Mouse (Mus musculus) brown adipose tissue, adult 24 weeks (tissue): ENCODE data around the gene Shisa9. TPM values are rescaled to one million over a fixed set of nuclear protein-coding genes. Genes with fewer than 3 reads are reported as not detected.

ENCODE experiments used
- H3K27ac ChIP-seq: fragments of 200-500 bp; replicated peaks from 2 replicates; pipeline ENCODE4 v1.5.1; 2012; ENCODE audit warnings: low read depth, mild to moderate bottlenecking, low read length
- H3K4me1 ChIP-seq: fragments of 200-500 bp; 2 replicates; pipeline ENCODE4 v1.6.1; 2012; ENCODE audit warnings: low read length, mixed read lengths; ENCODE audit not compliant: control insufficient read depth, insufficient read depth, insufficient read length
- H3K4me3 ChIP-seq: fragments of 200-500 bp; 2 replicates; pipeline ENCODE4 v1.5.1; 2012; ENCODE audit warnings: low read depth, mild to moderate bottlenecking, low read length, moderate library complexity; ENCODE audit not compliant: insufficient read depth
- polyA plus RNA-seq: library from polyadenylated mRNA; stranded (reverse); fragments of >200 nt; gene quantifications from 2 replicates; pipeline ENCODE4 v1.2.4, GENCODE M21; 2012; ENCODE audit not compliant: missing spikeins, insufficient read depth, insufficient read length

Shisa9 gene
- polyA plus RNA-seq, 1 experiment, result 0.24 TPM

DNA sequence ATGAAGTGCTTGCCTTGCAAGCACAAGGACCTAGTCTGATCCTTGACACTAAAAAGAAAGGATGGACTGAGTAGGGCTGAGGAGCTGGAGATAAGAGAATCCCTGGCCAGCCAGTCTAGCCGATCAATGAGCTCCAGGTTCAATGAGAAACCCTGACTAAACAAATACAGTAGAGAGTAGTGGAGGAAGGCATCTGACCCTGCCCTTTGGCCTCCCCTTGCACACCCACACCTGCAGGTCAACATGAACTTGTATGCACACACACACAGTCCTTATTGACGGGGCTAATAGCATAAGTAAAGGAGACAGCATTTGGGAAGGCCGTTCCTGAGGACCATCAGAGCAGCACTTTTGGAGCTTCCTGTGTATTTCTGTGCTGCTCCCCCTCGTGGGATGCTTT, 254.7 kb downstream of the Shisa9 start:
- Histone ChIP-seq H3K27ac (no peak overlapping the region), H3K4me1 (no peaks in the 10 kb centered on the region), H3K4me3 (no peak overlapping the region)

- Histone ChIP-seq H3K27ac (no peak overlapping the region), H3K4me1 (no peaks in the 10 kb centered on the region), H3K4me3 (no peak overlapping the region)
Measured at GRCm38 (mm10) chr16:12259361-12259760, 275.4 kb downstream of the Shisa9 start.

DNA sequence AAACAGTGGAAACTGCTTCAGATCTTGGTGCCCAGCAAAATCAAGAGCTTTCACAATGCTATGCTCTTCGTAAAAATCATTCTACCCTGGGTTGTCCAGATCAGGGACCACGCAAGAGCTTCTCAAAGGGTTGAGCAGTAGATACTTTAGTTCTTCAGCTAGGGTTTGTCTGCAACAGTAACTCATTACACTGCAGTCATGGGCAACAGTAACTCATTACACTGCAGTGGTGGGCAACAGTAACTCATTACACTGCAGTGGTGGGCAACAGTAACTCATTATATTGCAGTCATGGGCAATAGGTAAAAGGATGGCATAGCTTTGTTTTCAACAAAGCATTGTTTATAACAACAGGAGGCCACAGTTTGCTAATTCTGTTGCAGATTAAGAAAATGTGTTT, 281.9 kb downstream of the Shisa9 start:
- Histone ChIP-seq H3K4me3 (no peak overlapping the region), H3K27ac (no peak overlapping the region), H3K4me1 (no peaks in the 10 kb centered on the region)

DNA sequence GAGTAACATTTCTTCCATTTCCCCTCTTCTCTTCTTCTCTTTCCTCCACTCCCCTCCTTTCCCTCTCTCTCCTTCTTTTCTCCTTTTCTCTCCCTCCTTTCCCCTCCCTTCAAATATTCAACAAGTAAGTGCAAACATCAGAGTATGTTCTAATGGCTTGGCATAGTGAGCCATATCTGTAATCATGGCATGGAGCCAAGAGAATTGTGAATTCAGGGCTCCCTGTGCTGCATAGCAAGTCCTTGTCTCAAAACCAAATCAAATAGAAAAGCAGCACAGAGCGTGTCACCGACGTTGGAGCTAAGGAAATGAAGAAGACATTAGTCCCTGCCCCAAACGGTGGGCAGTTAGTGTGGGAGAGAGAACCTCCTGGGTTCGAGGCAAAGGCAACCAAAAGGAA, 316.6 kb downstream of the Shisa9 start:
- H3K27ac ChIP-seq, result no peak overlapping the region
- H3K4me3 ChIP-seq, result no peak overlapping the region
- no peaks in the 10 kb centered on the region for H3K4me1 ChIP-seq

DNA sequence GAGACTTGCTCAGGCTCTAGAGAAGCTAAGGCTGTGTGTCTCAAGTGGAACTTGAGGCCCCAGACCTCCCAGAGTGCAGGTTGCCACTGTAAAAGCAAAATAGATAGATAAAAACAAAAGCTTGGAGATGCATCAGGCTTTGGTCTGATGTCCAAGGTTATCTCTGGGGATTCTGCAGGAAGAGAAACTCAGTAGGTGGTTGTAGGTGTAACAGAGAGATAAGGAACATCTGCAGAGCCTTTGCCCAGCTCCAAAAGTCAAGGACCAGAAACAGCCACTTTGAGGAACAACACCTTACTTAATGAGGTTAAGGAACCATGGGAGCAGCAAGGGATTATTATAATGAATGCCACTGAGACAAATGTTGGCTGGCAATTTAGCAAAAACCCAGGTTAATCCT, 319.5 kb downstream of the Shisa9 start:
- Histone ChIP-seq H3K4me1 (no peaks in the 10 kb centered on the region), H3K4me3 (no peak overlapping the region), H3K27ac (no peak overlapping the region)

DNA sequence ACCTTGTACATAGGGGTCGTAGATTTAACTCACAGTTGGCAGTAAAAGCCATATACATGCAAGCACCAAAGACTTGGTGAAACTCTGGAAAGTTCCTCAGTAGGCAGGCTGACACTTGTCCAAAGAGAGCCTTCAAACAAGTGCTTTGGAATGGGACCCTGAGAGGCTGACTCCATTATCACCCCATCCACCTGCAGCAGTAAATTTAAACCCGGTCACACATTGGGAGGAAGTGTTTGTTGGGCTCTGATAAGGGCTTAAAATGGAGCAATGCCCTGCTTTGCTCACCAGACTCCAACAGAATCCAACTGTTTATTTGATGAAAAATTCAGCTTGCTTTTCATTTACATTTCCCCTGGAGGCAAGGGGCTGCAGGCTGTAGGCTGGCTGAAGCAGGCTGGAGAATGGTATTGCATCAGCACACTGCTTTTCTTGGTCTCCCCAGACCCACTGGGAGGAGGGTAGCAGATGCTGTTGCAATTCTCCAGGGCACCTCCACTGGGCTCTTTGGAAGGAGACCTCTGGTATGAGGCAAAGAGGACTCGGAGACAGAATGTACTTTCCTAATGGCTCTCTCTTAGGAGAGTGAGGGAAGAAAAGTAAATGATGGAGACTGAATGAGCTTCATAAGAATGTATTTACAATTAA, 323.5 kb downstream of the Shisa9 start:
- Histone ChIP-seq H3K27ac (no peak overlapping the region), H3K4me3 (no peak overlapping the region), H3K4me1 (no peaks in the 10 kb centered on the region)

DNA sequence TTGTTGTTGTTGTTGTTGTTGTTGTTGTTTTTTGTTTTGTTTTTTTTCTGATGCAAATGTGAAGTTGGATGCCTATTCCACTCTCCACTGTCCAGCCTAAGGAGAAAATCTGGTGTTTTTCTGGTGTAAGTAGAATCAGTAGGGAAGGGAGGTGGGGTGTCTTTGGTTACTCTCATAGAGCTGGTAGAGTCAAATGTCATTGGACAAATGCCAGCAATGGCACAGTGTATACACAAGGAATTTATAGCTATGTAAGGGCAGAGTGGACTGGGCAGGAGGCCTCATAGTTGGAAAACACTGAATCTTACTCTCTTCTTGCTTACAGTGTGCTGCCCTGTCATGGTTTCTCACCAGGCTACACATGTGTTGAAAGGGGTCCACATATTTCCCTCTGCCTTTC, 325.9 kb downstream of the Shisa9 start:
- H3K4me1 ChIP-seq, result no peaks in the 10 kb centered on the region
- H3K4me3 ChIP-seq, result no peak overlapping the region
- H3K27ac ChIP-seq, result no peak overlapping the region

DNA sequence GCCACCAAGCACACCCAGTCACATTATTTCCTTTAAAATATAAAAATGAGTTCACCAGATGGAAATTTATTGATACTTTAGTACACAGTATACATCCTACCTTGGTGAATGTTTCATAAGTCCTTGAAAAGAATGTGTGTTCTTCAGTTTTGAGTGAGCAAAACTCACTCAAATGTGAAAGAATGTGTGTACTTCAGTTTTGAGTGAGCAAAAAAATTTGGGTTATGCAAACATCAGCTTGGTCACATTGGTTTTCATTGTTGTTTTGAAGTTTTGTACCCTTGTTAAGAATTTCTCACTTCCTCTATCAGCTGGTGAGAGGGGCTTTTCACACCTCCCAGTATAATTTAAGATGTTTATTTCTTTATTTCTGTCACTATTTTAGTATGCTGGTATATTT, 331.7 kb downstream of the Shisa9 start:
- H3K27ac ChIP-seq, result no peak overlapping the region
- H3K4me1 ChIP-seq, result no peaks in the 10 kb centered on the region
- H3K4me3 ChIP-seq, result no peak overlapping the region

Other genes with a start within 250 kb of the Shisa9 start
- gene Cpped1, start 74.7 kb upstream of the Shisa9 start, polyA plus RNA-seq, result 57.6 and 71.6 TPM in 2 replicates